Comparison of ENCODE assay signal across 10 mouse cellular contexts in the genomic region with DNA sequence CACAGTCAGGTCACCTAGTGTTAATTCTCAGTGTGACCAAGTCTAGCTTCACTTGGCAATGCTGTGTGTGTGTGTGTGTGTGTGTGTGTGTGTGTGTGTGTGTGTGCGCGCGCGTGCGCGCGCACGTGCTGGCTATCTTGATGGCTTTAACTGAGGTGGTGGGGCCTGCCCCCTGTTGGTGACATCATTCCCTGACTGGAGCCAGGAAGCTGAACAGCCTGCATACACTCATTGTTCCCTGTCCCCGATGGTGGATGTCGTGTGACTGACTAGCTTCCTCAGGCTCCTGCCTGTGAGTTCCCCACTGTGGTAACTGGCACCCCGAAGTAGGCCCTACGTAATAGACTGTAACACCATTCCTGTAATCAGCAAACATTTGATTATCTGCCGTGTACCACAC. TPM values are rescaled to one million over a fixed set of nuclear protein-coding genes. Genes with fewer than 3 reads are reported as not detected.
DNase-seq lines count a peak whose midpoint lies in the region; ATAC-seq and TF ChIP-seq lines count a peak whose summit lies in the region.
"Had no signal": no experiment of that assay in that cellular context is flagged by ENCODE, and none has a peak within 500 bp of the region (broad histone marks: within the 10 kb centered on the region; RNA-seq: fewer than 3 reads in every experiment).

No protein-coding gene starts in this region.

- no peaks in the 10 kb centered on the region for H3K27me3 ChIP-seq in kidney, adult 2 months (replicated peaks; ENCODE audit: control insufficient read depth, insufficient read depth, low read length)
- H3K27me3 ChIP-seq in kidney, embryonic 15.5 days = no peaks in the 10 kb centered on the region
- no peaks in the 10 kb centered on the region for H3K27me3 ChIP-seq in ES-Bruce4 (ENCODE audit: control insufficient read depth, insufficient read depth, low read length, poor library complexity, severe bottlenecking)
- no peaks in the 10 kb centered on the region for H3K27me3 ChIP-seq in liver, embryonic 13.5 days
- no peaks in the 10 kb centered on the region for H3K27me3 ChIP-seq in midbrain, embryonic 13.5 days
- H3K27me3 ChIP-seq: heart, embryonic 13.5 days; lung, embryonic 15.5 days had no signal

- no peak for TF ChIP-seq CTCF in kidney, adult 2 months (conservative IDR thresholded peaks at IDR 0.05; ENCODE audit: insufficient read depth, insufficient read length, low read depth, low read length)
- peak; percentile 61 for TF ChIP-seq CTCF in ES-Bruce4 (IDR thresholded peaks at IDR 0.05; ENCODE audit: low read depth, low read length)

- H3K4me3 ChIP-seq in kidney, adult 2 months (ENCODE audit: insufficient read depth, low read depth, low read length) = no peak overlapping the region
- H3K4me3 ChIP-seq in kidney, embryonic 15.5 days (replicated peaks) = no peak overlapping the region
- no peak overlapping the region for H3K4me3 ChIP-seq in ES-Bruce4 (ENCODE audit: low read depth, low read length)
- no peak overlapping the region for H3K4me3 ChIP-seq in liver, embryonic 13.5 days (replicated peaks)
- H3K4me3 ChIP-seq in midbrain, embryonic 13.5 days (replicated peaks) = no peak overlapping the region
- H3K4me3 ChIP-seq: heart, embryonic 13.5 days; lung, embryonic 15.5 days had no signal

- H3K27ac ChIP-seq in kidney, adult 2 months (ENCODE audit: insufficient read depth, low read depth, low read length) = no peak overlapping the region
- no peak overlapping the region for H3K27ac ChIP-seq in kidney, embryonic 15.5 days
- no peak overlapping the region for H3K27ac ChIP-seq in ES-Bruce4 (ENCODE audit: insufficient read depth, low read length)
- H3K27ac ChIP-seq in liver, embryonic 13.5 days = no peak overlapping the region
- H3K27ac ChIP-seq in midbrain, embryonic 13.5 days = no peak overlapping the region
- H3K27ac ChIP-seq: heart, embryonic 13.5 days; lung, embryonic 15.5 days had no signal

- WGBS in kidney, adult 2 months = 76% methylated on average over 13 of the region's 13 CpGs
- 79% methylated on average over 13 of the region's 13 CpGs for WGBS in kidney, embryonic 15.5 days
- WGBS in liver, embryonic 13.5 days (ENCODE audit: insufficient replicate concordance) = 70% methylated on average over 13 of the region's 13 CpGs
- WGBS in midbrain, embryonic 13.5 days = 71% methylated on average over 13 of the region's 13 CpGs

- H3K4me1 ChIP-seq in kidney, adult 2 months (ENCODE audit: control insufficient read depth, insufficient read depth, low read length) = no peaks in the 10 kb centered on the region
- no peaks in the 10 kb centered on the region for H3K4me1 ChIP-seq in kidney, embryonic 15.5 days
- H3K4me1 ChIP-seq in ES-Bruce4 (ENCODE audit: control insufficient read depth, insufficient read depth, low read length) = peaks cover 1% of the 10 kb centered on the region
- H3K4me1 ChIP-seq in liver, embryonic 13.5 days (replicated peaks) = no peaks in the 10 kb centered on the region
- no peaks in the 10 kb centered on the region for H3K4me1 ChIP-seq in midbrain, embryonic 13.5 days (replicated peaks)
- H3K4me1 ChIP-seq: lung, embryonic 15.5 days had no signal

- peaks cover 1% of the 10 kb centered on the region; the same call in 1 of the 2 replicates for H3K36me3 ChIP-seq in kidney, adult 2 months (ENCODE audit: control insufficient read depth, insufficient read depth, low read length)
- peaks cover 18% of the 10 kb centered on the region; the same call in 1 of the 2 replicates for H3K36me3 ChIP-seq in kidney, embryonic 15.5 days
- no peaks in the 10 kb centered on the region for H3K36me3 ChIP-seq in ES-Bruce4 (ENCODE audit: control insufficient read depth, insufficient read depth, low read length, poor library complexity, severe bottlenecking)
- peaks cover 16% of the 10 kb centered on the region for H3K36me3 ChIP-seq in liver, embryonic 13.5 days
- H3K36me3 ChIP-seq in midbrain, embryonic 13.5 days = peaks cover 24% of the 10 kb centered on the region

- peak; percentile 7 for DNase-seq in kidney, adult 2 months
- peak; percentile 22 for DNase-seq in c-Kit-positive CD71-negative TER-119-negative erythroid progenitor cells, embryonic 14.5 days (ENCODE audit: low read depth)
- no peak for DNase-seq in liver, embryonic 13.5 days
- DNase-seq in ovary, adult 18-20 months (ENCODE audit: low spot score) = no peak
- no peak for DNase-seq in right cerebral cortex, adult 2 months (ENCODE audit: low spot score in 2 of 2)

- no peak overlapping the region for H3K4me2 ChIP-seq in kidney, embryonic 15.5 days
- H3K4me2 ChIP-seq in liver, embryonic 13.5 days = no peak overlapping the region
- H3K4me2 ChIP-seq in midbrain, embryonic 13.5 days (replicated peaks) = no peak overlapping the region
- H3K4me2 ChIP-seq: heart, embryonic 13.5 days; lung, embryonic 15.5 days had no signal

- H3K9ac ChIP-seq in kidney, embryonic 15.5 days = no peak overlapping the region
- no peak overlapping the region for H3K9ac ChIP-seq in ES-Bruce4 (ENCODE audit: low read depth, poor library complexity, severe bottlenecking)
- no peak overlapping the region for H3K9ac ChIP-seq in liver, embryonic 13.5 days
- H3K9ac ChIP-seq in midbrain, embryonic 13.5 days (replicated peaks) = no peak overlapping the region
- H3K9ac ChIP-seq: heart, embryonic 13.5 days; lung, embryonic 15.5 days had no signal

- ATAC-seq in kidney, embryonic 15.5 days (replicated peaks; ENCODE audit: low FRiP score) = no peak
- peak; percentile 26; the same call in 1 of the 2 replicates for ATAC-seq in liver, embryonic 13.5 days (ENCODE audit: low read depth)
- ATAC-seq in midbrain, embryonic 13.5 days = no peak

- TF ChIP-seq POLR2A in kidney, adult 2 months (IDR thresholded peaks at IDR 0.05; ENCODE audit: low read depth, low read length) = no peak
- no peak for TF ChIP-seq POLR2A in ES-Bruce4 (IDR thresholded peaks at IDR 0.05; ENCODE audit: insufficient read depth, low read length)

- H3K9me3 ChIP-seq in kidney, embryonic 15.5 days (replicated peaks) = no peaks in the 10 kb centered on the region
- no peaks in the 10 kb centered on the region for H3K9me3 ChIP-seq in ES-Bruce4 (replicated peaks; ENCODE audit: control insufficient read depth, insufficient read depth, low read length, poor library complexity, severe bottlenecking)
- H3K9me3 ChIP-seq in liver, embryonic 13.5 days (replicated peaks) = no peaks in the 10 kb centered on the region
- H3K9me3 ChIP-seq in midbrain, embryonic 13.5 days = no peaks in the 10 kb centered on the region
- H3K9me3 ChIP-seq: heart, embryonic 13.5 days; lung, embryonic 15.5 days had no signal

- no peak for TF ChIP-seq EP300 in ES-Bruce4 (IDR thresholded peaks at IDR 0.05; ENCODE audit: insufficient read depth, low read depth, low read length)

RNA-seq across cellular contexts. Expression of a gene that starts 27.5 kb away (rescaled TPM):
- polyA plus RNA-seq in kidney, adult 2 months (2012; rRNA removed) = 0.08 and 0.28 TPM in 2 replicates
- 0.24 and 0.39 TPM in 2 replicates for polyA plus RNA-seq in kidney, embryonic 15.5 days (2015; fragmentation: Nextera tagmentation; extraction: Ambion mirVana)
- 0.55 and 0.56 TPM in 2 replicates for polyA plus RNA-seq in ES-Bruce4 (2011; ENCODE audit: insufficient read depth, insufficient read length, low read depth, missing spikeins)
- 0.20 and 0.32 TPM in 2 replicates for polyA plus RNA-seq in liver, embryonic 13.5 days (2015; fragmentation: Nextera tagmentation; extraction: Ambion mirVana)
- 0.31 and 0.39 TPM in 2 replicates for polyA plus RNA-seq in midbrain, embryonic 13.5 days (2015; fragmentation: Nextera tagmentation; extraction: Ambion mirVana)

RNA-seq across cellular contexts. Expression of a gene that starts 36.1 kb away (rescaled TPM):
- polyA plus RNA-seq in kidney, adult 2 months (2012; rRNA removed) = 27.0 and 30.6 TPM in 2 replicates
- polyA plus RNA-seq in kidney, embryonic 15.5 days (2015; fragmentation: Nextera tagmentation; extraction: Ambion mirVana) = 45.1 and 48.2 TPM in 2 replicates
- polyA plus RNA-seq in ES-Bruce4 (2011; ENCODE audit: insufficient read depth, insufficient read length, low read depth, missing spikeins) = 40.0 and 48.1 TPM in 2 replicates
- polyA plus RNA-seq in liver, embryonic 13.5 days (2015; fragmentation: Nextera tagmentation; extraction: Ambion mirVana) = 20.4 and 20.8 TPM in 2 replicates
- polyA plus RNA-seq in midbrain, embryonic 13.5 days (2015; fragmentation: Nextera tagmentation; extraction: Ambion mirVana) = 29.9 and 33.6 TPM in 2 replicates

RNA-seq across cellular contexts. Expression of a gene that starts 57.8 kb away (rescaled TPM):
- polyA plus RNA-seq in kidney, adult 2 months (2012; rRNA removed) = 30.4 and 48.2 TPM in 2 replicates
- polyA plus RNA-seq in kidney, embryonic 15.5 days (2015; fragmentation: Nextera tagmentation; extraction: Ambion mirVana) = 55.3 and 70.1 TPM in 2 replicates
- 82.5 and 128 TPM in 2 replicates for polyA plus RNA-seq in ES-Bruce4 (2011; ENCODE audit: insufficient read depth, insufficient read length, low read depth, missing spikeins)
- polyA plus RNA-seq in liver, embryonic 13.5 days (2015; fragmentation: Nextera tagmentation; extraction: Ambion mirVana) = 62.4 and 77.0 TPM in 2 replicates
- 54.1 and 58.2 TPM in 2 replicates for polyA plus RNA-seq in midbrain, embryonic 13.5 days (2015; fragmentation: Nextera tagmentation; extraction: Ambion mirVana)

Comparison
In these comparisons a context has a peak if more than half of its experiments do, and no peak if none do; other contexts are left out.
1. DNase-seq: peak in kidney, adult 2 months (single experiment) and c-Kit-positive CD71-negative TER-119-negative erythroid progenitor cells, embryonic 14.5 days (single experiment); none in liver, embryonic 13.5 days (single experiment), ovary, adult 18-20 months (single experiment) and right cerebral cortex, adult 2 months (0 of 2).